Mouse (Mus musculus): ENCODE results near the gene Stpg1. TPM values are rescaled to one million over a fixed set of nuclear protein-coding genes. Genes with fewer than 3 reads are reported as not detected.
A peak's percentile ranks its signal among the peaks of the same experiment; 100 is the strongest.

The Stpg1 gene
- polyA plus RNA-seq, 1 experiment from 2014 or later, result not detected

DNA sequence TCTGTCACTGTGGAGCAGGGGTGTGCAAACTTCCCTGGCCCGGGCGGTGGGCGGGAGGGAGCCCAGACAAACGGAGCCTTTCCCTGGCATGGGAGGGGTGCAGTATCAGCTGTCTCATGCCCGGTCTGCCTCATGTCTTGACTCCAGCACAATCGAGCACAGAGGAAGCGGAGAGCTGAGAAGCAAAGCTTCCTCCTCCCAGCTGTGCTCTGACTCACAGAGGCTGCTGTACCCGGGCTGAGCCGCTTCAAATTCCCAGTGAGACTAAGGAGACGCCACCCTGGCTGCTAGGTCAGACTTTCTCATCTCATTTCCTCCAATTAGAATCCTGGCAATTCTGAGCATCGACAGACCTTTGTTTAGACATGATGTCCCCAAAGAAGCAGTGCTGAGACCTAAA lies 72.5 kb downstream of the Stpg1 start:
- Histone ChIP-seq H3K9me3 (no peaks in the 10 kb centered on the region), H3K27ac (no peak overlapping the region), H3K9ac (no peak overlapping the region), H3K4me2 (replicated peaks) (no peak overlapping the region), H3K36me3 (no peaks in the 10 kb centered on the region), H3K4me1 (peaks cover 65% of the 10 kb centered on the region), H3K4me3 (no peak overlapping the region), H3K27me3 (peaks cover 55% of the 10 kb centered on the region)
- 26% methylated on average over 11 of the region's 11 CpGs for WGBS
- no peak for ATAC-seq (ENCODE audit: low FRiP score, low read depth)

- no peak overlapping the region for H3K4me2 ChIP-seq (replicated peaks)
- H3K9me3 ChIP-seq, result no peaks in the 10 kb centered on the region
- WGBS, result 36% methylated on average over 8 of the region's 8 CpGs
- H3K27me3 ChIP-seq, result peaks cover 60% of the 10 kb centered on the region
- H3K36me3 ChIP-seq, result no peaks in the 10 kb centered on the region
- H3K4me3 ChIP-seq, result no peak overlapping the region
- no peak for ATAC-seq (ENCODE audit: low FRiP score, low read depth)
- peaks cover 70% of the 10 kb centered on the region for H3K4me1 ChIP-seq
- H3K9ac ChIP-seq, result no peak overlapping the region
- H3K27ac ChIP-seq, result no peak overlapping the region
These were observed 72.9 kb downstream of the Stpg1 start for GRCm38 (mm10) chr4:135567484-135567883.

GRCm38 (mm10) chr4:135569201-135569600 lies 74.6 kb downstream of the Stpg1 start:
- peak overlapping the region; percentile 35; the same call in 1 of the 2 replicates for H3K4me3 ChIP-seq
- no peaks in the 10 kb centered on the region for H3K9me3 ChIP-seq
- ATAC-seq (ENCODE audit: low FRiP score, low read depth), result no peak
- peak overlapping the region; percentile 62 for H3K4me2 ChIP-seq (replicated peaks)
- no peaks in the 10 kb centered on the region for H3K36me3 ChIP-seq
- no peak overlapping the region; the same call in 1 of the 2 replicates for H3K27ac ChIP-seq
- H3K27me3 ChIP-seq, result peaks cover 76% of the 10 kb centered on the region
- 4% methylated on average over 11 of the region's 11 CpGs for WGBS
- peaks cover 80% of the 10 kb centered on the region for H3K4me1 ChIP-seq
- H3K9ac ChIP-seq, result peak overlapping the region; percentile 43; the same call in 1 of the 2 replicates

DNA sequence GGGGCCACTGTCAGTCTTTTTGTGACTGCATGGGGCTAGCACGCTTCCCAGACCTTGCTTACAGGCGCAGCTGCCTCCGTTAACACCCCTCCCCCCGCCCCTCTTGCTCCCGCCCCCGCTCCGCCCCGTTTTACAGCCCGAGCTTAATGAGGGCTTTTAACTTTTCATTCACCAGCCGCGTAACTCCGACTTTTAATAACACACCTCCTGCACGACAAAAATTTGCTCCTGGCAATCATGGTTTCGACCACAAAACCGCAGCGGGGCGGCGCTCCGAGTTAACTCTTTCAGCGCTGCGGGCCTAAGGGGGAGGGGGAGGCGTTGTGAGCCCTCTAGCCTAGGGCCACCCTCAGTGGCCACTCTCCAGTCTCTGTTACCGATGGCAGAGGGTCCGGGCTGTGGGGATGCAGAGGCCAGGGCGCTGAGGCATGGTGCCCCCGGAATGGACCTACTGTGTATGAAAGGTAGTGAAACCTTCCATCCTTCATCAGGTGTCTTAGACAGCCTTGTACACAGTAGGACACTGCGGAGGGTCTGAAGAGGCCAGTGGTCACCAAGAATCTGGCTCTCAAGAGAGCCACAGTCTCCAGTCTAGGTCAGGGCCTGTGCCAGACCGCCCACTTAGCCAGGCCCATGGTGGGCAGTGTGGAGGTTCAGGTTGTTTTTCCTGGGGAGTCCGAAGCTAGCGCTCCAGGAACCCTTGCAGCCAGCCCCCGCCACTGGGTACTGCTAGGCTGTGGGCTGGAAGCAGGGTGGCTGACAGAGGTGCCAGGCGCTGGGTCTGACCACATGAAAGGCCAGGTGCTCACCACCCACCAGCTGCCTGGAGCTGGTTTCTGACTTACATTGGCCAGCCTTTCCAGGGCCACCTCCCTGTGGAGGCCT lies 75.8 kb downstream of the Stpg1 start:
- H3K4me2 ChIP-seq (replicated peaks), result peak overlapping the region; percentile 62
- peak overlapping the region; percentile 43 for H3K9ac ChIP-seq
- no peaks in the 10 kb centered on the region for H3K9me3 ChIP-seq
- peak overlapping the region; percentile 35 for H3K4me3 ChIP-seq
- H3K4me1 ChIP-seq, result peaks cover 77% of the 10 kb centered on the region
- 3% methylated on average over 32 of the region's 32 CpGs for WGBS
- no peaks in the 10 kb centered on the region for H3K36me3 ChIP-seq
- peaks cover 79% of the 10 kb centered on the region for H3K27me3 ChIP-seq
- H3K27ac ChIP-seq, result peak overlapping the region; percentile 61; the same call in 1 of the 2 replicates
- peak; percentile 62 for ATAC-seq (ENCODE audit: low FRiP score, low read depth)

DNA sequence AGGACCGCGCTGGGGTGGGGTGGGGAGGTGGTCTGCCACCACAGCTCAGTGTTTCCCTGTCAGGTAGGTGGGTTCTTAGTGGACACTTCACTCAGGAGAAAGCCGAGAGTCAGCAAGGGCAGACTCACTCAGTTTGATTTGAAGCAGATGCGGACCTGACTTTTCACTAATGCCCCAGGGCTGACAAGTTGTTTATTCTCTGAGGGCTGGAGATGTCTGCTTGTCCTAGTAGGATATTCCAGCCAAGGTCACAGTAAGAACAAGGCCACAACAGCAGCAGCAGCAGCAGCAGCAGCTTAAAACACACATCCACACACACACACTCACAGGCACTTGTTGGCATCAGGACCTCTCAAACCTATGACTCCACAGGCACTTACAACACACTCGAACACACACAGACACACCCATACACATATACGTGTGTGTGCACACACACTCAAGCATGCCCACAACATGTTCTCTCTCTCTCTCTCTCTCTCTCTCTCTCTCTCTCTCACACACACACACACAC lies 76.5 kb downstream of the Stpg1 start:
- WGBS, result 22% methylated on average over 6 of the region's 6 CpGs
- Histone ChIP-seq H3K36me3 (no peaks in the 10 kb centered on the region), H3K9ac (peak overlapping the region; percentile 9; the same call in 1 of the 2 replicates), H3K27ac (peak overlapping the region; percentile 7; the same call in 1 of the 2 replicates), H3K9me3 (no peaks in the 10 kb centered on the region), H3K4me2 (replicated peaks) (peak overlapping the region; percentile 62), H3K27me3 (peaks cover 84% of the 10 kb centered on the region), H3K4me1 (peaks cover 75% of the 10 kb centered on the region), H3K4me3 (peak overlapping the region; percentile 33; the same call in 1 of the 2 replicates)
- ATAC-seq (ENCODE audit: low FRiP score, low read depth), result 0 out of 2 replicates have a peak, but pooled peaks have one; percentile 12

GRCm38 (mm10) chr4:135572276-135572675 lies 77.7 kb downstream of the Stpg1 start:
- Histone ChIP-seq H3K9me3 (no peaks in the 10 kb centered on the region), H3K9ac (no peak overlapping the region), H3K36me3 (no peaks in the 10 kb centered on the region), H3K4me2 (replicated peaks) (peak overlapping the region; percentile 62), H3K4me1 (peaks cover 65% of the 10 kb centered on the region), H3K4me3 (peak overlapping the region; percentile 33), H3K27ac (no peak overlapping the region), H3K27me3 (peaks cover 76% of the 10 kb centered on the region)
- ATAC-seq (ENCODE audit: low FRiP score, low read depth), result no peak
- WGBS, result 11% methylated on average over 8 of the region's 8 CpGs

DNA sequence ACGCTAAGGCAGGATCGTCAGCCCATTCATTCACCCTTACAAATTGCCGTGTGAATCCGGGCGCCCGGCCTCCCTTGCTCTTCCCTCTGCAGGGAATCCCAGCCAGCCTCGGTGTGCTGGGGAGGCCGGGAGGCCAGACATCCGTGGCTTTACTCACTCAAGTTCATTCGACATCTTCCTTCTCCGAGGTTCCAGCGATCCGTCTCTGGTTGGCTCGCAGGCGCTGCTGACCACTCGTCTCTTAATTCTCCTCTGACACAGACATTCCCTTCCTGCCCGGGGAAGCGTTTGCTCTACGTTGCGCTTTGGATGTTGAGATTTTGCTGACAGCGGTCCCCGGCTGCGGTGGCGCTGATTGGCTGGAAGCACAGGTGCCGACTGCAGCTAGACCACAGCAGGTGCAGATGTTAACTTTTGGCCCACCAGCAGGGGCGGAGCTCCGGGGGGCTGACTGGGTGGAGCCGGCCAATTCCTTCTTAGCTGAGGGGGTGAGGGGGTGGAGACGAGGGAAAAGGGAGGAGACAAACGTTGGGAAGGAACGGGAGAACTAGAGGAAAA lies 78.7 kb downstream of the Stpg1 start, which contains the start of gene Grhl3:
Grhl3 (minus strand) TSS at position 380 of the 558 bp plus-strand sequence.
- Histone ChIP-seq H3K27me3 (peaks cover 66% of the 10 kb centered on the region), H3K9ac (0 out of 2 replicates have a peak within 1 kb of the TSS, but pooled peaks have one; percentile 3), H3K4me2 (replicated peaks) (peak within 1 kb of the TSS; percentile 62), H3K36me3 (no peaks in the 10 kb centered on the region), H3K27ac (peak within 1 kb of the TSS; percentile 2; the same call in 1 of the 2 replicates), H3K9me3 (no peaks in the 10 kb centered on the region), H3K4me1 (peaks cover 55% of the 10 kb centered on the region), H3K4me3 (peak within 1 kb of the TSS; percentile 33)
- ATAC-seq (ENCODE audit: low FRiP score, low read depth), result no peak
- 0% methylated on average over 31 of the region's 31 CpGs for WGBS

DNA sequence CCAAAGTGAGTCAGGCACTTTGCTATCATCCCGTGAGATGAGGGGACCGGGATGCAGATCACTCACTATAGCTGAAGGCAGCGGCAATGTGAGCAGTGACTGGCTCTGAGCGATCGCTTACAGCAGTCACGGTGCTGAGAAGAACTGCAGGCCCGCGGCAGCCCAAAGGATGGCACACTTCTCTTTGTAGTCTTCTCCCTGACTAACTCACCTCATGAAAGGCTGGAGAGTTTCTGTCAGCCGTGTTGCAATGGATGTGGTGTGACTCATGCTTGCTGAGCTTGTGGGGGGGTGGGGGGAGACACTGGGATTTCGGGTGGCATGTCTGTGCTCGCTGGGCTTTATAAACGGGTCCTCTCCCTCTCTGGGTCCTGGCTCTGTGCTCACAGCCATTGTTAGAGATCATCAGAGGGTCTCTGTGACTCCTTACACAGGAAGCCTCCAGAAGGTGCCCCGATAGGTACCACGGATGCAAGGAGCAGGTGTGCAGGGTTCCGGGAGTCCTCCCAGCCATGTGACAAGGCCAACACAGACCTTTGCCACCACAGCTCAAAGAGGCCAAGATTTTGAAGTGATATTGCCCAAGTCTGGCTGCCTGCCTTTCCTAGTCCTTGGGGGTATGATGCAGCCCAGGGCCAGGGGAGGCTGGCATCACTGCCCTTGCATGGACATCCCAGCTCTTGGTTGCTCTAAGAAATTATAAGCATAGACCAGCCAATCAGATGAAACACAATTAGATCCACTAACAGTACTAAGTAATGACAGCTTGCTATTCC lies 81.0 kb downstream of the Stpg1 start:
- Histone ChIP-seq H3K27ac (no peak overlapping the region), H3K4me3 (no peak overlapping the region), H3K36me3 (no peaks in the 10 kb centered on the region), H3K9me3 (no peaks in the 10 kb centered on the region), H3K4me1 (peaks cover 38% of the 10 kb centered on the region), H3K27me3 (peaks cover 52% of the 10 kb centered on the region), H3K4me2 (replicated peaks) (no peak overlapping the region), H3K9ac (no peak overlapping the region)
- no peak for ATAC-seq (ENCODE audit: low FRiP score, low read depth)
- 59% methylated on average over 15 of the region's 15 CpGs for WGBS

DNA sequence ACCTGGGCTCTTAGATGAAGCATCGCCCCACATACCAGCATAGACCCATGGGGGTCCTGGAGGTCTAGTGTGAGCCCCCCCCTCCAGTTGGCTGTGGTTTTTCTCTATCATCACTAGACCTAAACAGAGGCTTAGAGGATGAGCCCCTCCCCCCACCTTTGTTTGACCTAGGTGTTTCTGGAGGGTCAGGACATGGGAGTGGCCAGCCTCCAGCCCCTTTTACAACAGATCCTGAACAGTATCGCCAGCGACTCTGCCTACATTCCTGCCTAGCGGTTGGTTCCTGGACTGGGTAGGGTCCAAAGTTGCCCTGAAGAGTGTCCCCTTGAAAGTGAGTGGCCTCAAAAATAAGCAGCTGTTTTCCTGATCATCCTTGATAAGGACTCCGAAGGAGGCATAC lies 83.9 kb downstream of the Stpg1 start:
- no peak overlapping the region for H3K4me2 ChIP-seq (replicated peaks)
- WGBS, result 81% methylated on average over 5 of the region's 5 CpGs
- H3K4me3 ChIP-seq, result no peak overlapping the region
- no peaks in the 10 kb centered on the region for H3K36me3 ChIP-seq
- peaks cover 26% of the 10 kb centered on the region for H3K27me3 ChIP-seq
- no peak overlapping the region for H3K9ac ChIP-seq
- no peak overlapping the region for H3K27ac ChIP-seq
- no peak for ATAC-seq (ENCODE audit: low FRiP score, low read depth)
- peaks cover 23% of the 10 kb centered on the region for H3K4me1 ChIP-seq
- H3K9me3 ChIP-seq, result no peaks in the 10 kb centered on the region

DNA sequence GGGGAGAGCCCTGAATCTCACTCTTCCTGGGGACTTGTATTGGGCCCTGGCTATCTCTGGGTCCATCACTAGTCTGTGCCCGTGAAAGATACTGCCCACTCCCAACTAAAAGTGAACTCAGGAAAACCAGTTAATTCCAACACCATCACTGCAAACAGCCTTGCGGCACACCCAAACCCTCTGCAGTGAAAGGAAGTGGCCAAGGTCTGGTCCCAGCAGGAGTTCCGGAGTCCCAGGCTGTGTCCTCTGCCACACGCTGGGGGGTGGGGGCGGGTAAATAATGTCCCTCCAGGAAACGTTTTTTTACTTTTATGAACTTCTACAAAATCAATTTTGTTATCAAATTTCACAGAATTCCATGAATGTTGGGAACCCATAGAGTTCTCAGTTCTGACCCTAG lies 85.1 kb downstream of the Stpg1 start:
- no peak overlapping the region for H3K9ac ChIP-seq
- no peak overlapping the region for H3K4me3 ChIP-seq
- no peak for ATAC-seq (ENCODE audit: low FRiP score, low read depth)
- H3K4me2 ChIP-seq (replicated peaks), result no peak overlapping the region
- no peaks in the 10 kb centered on the region for H3K9me3 ChIP-seq
- no peaks in the 10 kb centered on the region for H3K36me3 ChIP-seq
- no peak overlapping the region for H3K27ac ChIP-seq
- WGBS, result 47% methylated on average over 6 of the region's 6 CpGs
- peaks cover 15% of the 10 kb centered on the region for H3K27me3 ChIP-seq
- peaks cover 17% of the 10 kb centered on the region for H3K4me1 ChIP-seq

DNA sequence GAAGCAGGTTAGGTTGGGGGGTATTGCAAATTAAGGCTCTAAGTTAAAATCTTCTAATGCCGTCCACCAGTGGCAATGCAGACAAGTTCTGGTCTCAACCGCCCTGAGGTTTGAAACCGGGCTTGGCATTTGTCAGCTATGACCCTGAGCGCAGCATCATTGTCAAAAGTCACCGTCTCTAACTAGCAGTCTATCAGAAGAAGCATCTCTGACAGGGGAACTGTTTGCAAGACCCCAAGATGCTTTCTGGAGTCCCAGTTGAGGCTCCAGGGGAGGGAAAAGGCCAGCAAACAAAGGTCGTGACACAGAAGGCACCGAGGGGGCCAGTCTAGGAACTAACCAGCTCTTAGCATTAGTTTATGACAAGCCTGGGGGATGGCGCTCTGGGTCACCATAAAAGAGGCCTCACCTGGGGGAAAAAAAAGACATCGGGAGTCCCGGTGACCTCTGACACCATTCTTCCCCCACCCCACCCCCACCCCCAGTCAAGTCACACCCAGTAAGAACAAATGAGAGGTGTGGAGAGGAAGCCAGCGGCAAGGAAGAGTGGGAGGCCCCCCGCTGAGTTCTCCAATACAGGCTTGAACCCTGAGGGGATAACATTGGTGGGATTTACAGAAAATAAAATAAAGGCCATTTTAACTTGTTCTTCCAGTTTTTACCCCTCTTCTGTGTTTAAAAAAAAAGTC lies 86.8 kb downstream of the Stpg1 start:
- H3K9me3 ChIP-seq, result no peaks in the 10 kb centered on the region
- WGBS, result 25% methylated on average over 12 of the region's 12 CpGs
- no peak overlapping the region for H3K4me2 ChIP-seq (replicated peaks)
- no peak overlapping the region for H3K9ac ChIP-seq
- peaks cover 17% of the 10 kb centered on the region for H3K4me1 ChIP-seq
- 0 out of 2 replicates have a peak, but pooled peaks cover 3% of the 10 kb centered on the region for H3K27me3 ChIP-seq
- H3K4me3 ChIP-seq, result no peak overlapping the region
- H3K36me3 ChIP-seq, result no peaks in the 10 kb centered on the region
- ATAC-seq (ENCODE audit: low FRiP score, low read depth), result no peak
- no peak overlapping the region for H3K27ac ChIP-seq
